Mouse (Mus musculus) mouse embryonic stem cell (cell line): ENCODE measurements around the gene Tfe3.

Experiments
- in situ Hi-C, 2 experiments: fragments of 300-500 bp; cut with MboI; formaldehyde crosslinking; loops; 1 replicate in 1 of 2; 3 replicates in 1 of 2; pipeline ENCODE4 v1.14.3; 2019 to 2020; ENCODE audit warnings: low sequenced_read_pairs in 2 of 2, low pct_unique_long_range_greater_than_20kb in 1 of 2, mixed read lengths in 1 of 2; ENCODE audit not compliant: unreplicated experiment in 1 of 2

Tfe3 gene

DNA sequence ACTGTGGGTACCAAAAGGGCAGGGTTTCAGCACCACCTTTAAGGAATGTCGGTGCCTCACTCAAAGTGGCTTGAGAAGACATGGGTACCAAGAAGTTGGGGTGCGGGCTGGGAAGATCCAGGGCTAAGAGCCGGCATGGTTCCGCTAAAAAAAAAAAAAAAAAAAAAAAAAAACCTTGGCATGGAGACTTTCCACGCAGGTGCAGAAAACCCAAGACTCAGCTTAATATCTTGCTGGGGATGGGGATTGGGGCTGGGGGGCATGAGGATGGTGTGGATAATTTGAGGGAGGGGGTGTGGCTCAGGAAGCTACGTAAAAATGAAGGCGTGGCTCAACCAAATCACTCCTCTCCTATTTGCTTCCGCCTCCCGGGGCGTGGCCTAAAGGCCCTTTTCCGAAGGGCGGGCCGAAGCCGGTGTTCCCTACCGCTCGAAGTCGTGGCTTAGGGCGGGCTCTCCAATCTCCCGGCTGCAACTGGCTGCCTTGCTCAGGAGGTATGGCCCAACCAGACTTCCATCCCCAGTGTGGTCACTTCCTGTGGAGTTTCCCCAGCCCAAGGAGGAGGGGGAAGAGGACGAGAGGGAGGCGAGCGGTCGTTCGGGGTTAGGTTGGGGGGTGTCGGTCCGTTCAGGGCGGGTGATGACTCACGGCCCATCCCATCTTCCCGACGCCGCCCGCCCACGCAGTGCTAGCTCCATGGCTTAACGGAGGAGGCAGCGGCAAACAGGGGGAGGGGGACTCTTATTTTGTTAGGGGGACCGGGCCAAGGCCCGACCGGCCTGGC is at the start of gene Tfe3:
Gene Tfe3 (plus strand): TSS at position 424 of the 784 bp plus-strand sequence.
- in situ Hi-C loops = no loop called here

DNA sequence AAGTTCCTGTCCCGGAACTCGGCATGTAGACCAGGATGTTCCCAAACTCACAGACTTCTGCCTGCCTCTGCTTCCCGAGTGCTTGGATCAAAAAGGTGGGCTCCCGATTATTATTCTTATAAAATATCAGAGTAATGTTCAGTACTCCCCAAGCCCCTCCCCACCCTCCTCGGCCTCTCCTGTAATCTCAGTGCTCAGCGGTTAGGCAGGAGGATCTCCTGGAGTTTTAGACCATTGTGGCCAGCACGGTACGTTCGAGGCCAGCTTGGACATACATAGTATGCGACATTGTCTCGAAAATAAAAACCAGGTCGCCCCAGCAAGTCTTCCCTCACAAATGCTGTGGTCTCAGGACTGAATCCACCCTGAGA is 48.6 kb upstream of the Tfe3 start:
- in situ Hi-C loops = loop anchor here in 1 of 2 experiments (25.0 kb wide), 1 partner anchor 251 kb away; no protein-coding TSS in a partner anchor

DNA sequence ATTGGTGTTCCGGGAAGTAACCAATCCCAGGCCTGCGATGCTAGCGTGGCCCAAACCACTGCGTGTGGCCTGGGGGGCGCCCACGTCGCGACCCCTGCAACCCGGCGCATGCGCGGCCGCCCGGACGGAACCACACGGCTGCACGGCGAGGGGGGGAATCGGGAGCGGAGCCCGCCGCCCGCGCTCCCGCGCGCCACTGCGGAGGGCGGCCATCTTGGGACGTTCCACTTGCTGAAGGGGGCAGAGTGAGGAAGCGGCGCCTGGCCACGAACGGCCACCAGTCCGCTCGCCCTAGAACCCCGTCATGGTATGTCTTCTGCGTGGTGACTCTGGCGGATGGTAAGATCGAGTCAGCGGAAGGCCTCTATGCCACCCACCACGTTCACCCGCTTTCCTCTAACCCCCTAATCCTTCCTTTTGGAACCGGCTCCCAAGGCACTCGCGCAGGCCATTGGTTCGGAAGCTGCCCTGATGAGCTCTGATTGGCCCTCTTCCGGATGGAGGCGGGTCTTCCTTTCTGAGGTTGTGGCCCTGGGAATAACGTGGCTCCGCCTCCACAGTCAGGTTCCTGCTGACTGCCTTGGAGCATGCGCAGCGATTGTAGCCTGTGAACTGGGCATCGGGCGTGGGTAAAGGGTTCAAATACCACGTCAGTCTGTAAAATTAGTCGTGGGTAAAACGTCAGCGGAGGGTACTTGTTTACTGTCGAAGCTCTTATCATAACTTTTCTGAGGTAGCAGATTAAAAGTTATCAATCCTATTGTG is 48.0 kb upstream of the Tfe3 start, which contains the start of gene Wdr45:
Gene Wdr45 (plus strand): TSS at position 199 of the 765 bp plus-strand sequence.
- in situ Hi-C loops = loop anchor here in 1 of 2 experiments (25.0 kb wide), 1 partner anchor 252 kb away; no protein-coding TSS in a partner anchor

DNA sequence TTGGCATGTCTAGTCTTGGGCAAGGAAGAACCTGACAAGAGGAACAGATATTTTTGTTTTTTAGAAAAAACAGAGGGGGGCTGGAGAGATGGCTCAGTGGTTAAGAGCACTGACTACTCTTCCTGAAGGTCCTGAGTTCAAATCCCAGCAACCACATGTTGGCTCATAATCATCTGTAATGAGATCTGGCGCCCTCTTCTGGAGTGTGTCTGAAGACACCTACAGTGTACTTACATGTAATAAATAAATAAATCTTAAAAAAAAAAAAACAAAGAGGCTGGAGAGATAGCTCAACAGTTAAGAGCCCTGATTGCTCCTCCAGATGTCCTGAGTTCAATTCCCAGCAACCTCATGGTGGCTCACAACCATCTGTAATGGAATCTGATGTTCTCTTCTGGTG is 46.3 kb upstream of the Tfe3 start:
- in situ Hi-C loops = loop anchor here in 1 of 2 experiments (25.0 kb wide), 1 partner anchor 254 kb away; no protein-coding TSS in a partner anchor

DNA sequence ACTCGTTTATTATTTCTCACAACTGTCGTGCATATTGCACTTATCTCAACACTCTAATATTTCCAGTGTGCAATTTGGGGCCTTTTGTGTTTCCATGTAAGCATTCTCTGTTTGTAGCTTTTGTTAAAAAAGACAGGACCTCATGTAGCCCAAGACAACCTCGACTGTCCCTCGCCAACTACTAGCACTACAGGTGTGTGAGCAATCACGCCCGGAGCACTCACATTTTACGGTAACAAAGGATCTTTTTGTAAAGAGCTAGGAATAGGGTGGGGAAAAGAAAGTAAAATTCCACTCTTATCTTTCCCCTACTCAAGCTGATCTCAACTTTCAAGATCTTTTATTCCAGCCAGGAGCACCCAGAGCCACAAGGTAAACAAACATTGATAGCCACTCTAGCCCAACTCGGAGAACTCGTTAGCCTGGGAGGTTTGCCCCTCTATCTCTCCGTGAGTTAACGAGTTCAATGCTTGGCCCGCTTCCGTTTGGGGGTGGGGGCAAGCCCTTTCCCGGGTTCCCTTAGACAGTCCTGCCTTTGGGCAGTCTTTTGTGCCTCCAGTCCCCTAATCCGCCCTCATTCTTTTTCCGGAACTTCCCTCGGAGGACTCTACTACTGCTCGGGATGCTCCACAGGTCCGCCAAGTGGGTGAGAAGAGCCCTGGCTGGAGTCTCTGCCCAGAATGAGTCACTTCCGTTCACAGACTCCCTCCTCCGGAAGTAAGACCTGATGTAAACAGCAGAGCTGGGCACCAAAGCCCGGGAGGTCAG is 40.7 kb upstream of the Tfe3 start, which contains the start of gene Gm45208:
Gene Gm45208 (plus strand): TSS at position 732 of the 768 bp plus-strand sequence.
- in situ Hi-C loops = loop anchor here in 1 of 2 experiments (25.0 kb wide), 1 partner anchor 259 kb away; no protein-coding TSS in a partner anchor

DNA sequence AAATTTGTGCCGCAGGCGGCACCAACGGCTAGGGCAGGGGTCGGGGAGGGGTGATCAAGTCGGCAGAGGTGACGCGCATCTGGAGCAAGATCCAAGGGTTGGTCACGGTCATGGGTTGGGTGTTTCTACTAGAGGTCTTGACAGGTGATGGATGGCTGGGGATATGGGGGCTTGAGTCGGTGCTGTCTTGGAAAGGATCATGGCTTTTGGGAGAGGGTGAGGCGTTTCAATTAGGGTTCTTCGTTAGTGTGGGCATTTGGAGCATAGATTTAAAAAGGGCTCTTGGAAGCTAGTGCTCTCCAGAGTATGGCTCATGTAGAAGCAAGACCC is 40.1 kb upstream of the Tfe3 start:
- in situ Hi-C loops = loop anchor here in 1 of 2 experiments (25.0 kb wide), 1 partner anchor 260 kb away; no protein-coding TSS in a partner anchor

DNA sequence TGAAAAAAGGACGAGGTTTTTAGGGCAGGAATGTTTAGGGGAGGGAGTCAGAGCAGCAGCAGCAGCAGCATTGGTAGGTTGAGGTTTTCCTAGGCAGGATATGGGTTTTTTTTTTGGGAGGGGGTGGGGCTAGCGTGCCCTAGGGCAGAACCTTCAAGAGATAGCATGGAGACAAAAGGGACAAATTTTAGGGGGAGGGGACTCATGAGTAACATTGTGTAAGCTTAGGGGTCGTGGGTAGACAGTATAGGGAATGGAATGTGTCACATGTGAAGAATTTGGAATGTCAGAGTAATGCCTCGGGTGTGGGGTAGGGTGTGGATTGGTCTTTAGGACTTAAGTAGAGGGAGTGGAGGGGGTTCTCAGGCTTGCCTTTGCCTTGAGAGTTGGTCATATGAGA is 39.7 kb upstream of the Tfe3 start:
- in situ Hi-C loops = loop anchor here in 1 of 2 experiments (25.0 kb wide), 1 partner anchor 260 kb away; no protein-coding TSS in a partner anchor

DNA sequence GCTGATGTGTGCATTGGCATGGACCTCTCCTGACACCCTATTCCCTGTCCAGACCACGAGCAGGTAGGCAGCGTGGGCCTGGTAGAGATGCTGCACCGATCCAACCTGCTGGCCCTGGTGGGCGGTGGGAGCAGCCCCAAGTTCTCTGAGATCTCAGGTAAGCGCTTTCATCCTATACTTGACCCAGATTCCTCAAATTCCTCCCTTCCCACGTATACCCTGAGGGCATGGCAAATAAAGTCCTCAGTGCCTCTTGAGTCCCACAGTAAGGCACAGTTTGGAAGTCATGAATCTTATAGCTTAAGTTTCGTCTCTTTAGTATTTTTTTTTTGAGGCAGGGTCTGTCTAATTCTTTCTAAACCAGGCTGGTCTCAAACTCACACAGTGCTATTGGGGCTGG is 38.2 kb upstream of the Tfe3 start:
- in situ Hi-C loops = loop anchor here in 1 of 2 experiments (25.0 kb wide), 1 partner anchor 262 kb away; no protein-coding TSS in a partner anchor

DNA sequence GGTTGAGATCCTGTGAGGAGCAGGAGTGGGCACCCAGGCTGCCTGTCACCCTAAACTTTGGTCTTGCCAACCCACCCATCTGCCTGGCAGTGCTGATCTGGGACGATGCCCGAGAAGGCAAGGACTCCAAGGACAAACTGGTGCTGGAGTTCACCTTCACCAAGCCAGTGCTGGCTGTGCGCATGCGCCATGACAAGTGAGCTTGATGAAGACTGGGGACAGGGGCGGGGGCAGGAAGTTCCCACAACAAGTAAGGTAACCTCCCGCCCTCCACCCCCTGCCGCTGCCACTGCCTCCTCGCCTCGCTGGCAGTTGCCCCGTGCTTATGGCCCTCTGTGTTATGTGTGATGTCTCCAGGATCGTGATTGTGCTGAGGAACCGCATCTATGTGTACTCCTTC is 36.5 kb upstream of the Tfe3 start:
- in situ Hi-C loops = no loop called here

DNA sequence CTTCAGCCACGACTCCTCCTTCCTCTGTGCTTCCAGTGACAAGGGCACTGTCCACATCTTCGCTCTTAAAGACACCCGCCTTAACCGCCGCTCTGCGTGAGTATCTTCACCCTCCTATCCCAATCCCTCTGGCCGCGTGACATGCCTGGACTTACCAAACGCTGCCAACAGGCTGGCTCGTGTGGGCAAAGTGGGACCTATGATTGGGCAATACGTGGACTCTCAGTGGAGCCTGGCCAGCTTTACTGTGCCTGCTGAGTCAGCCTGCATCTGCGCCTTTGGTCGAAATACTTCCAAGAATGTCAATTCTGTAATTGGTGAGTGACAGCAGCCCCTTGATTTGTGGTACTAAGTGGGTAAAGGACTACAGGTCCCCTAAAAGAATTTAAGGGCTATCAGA is 35.2 kb upstream of the Tfe3 start:
- in situ Hi-C loops = no loop called here

DNA sequence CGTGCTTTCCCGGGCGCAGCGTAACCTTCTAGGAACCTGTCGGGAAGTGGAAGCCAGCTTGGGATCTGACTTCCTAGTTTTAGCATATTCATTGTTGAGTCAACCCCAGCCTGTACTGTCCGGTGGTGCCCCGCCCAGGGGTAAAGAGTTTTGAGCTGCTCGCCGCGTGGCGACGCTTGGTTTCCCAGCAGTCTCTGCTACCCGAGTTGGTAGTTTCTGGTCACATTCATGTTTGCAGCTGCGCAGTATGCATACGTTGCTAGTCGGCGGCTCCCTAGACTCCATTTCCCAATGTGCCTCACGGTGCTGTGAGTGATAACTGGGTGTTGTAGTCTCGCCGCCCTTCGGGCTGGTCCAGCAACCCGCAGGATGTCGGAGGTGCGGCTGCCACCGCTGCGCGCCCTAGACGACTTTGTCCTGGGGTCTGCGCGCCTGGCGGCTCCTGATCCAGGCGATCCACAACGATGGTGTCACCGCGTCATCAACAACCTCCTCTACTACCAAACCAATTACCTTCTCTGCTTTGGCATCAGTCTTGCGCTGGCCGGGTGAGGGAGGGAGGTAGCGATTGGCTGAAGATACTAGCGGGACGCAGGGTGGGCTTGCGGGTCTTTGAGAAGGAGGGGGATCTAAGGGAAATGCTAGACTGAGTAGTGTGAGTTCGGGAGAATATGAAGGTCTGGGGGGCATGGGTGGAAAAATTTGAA is 34.0 kb upstream of the Tfe3 start, which contains the start of gene Praf2:
Gene Praf2 (plus strand): TSS at position 225 of the 707 bp plus-strand sequence.
- in situ Hi-C loops = no loop called here

DNA sequence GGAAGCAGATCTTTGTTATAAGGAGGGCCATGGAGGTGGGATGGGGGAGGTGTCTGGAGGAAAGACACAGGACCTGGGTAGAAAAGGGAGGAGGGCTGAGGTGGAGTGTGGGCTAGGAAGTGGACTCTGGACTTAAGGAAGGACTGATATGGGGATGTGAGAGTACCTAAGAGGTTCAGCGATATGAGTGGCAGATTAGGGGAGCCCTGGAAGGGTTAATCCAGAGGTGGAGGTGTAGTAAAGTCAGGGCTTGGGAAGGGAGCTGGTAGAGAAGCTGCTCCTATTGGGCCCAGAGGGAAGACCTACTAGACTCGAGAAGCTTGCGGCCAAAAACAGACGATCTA is 33.5 kb upstream of the Tfe3 start:
- in situ Hi-C loops = no loop called here

DNA sequence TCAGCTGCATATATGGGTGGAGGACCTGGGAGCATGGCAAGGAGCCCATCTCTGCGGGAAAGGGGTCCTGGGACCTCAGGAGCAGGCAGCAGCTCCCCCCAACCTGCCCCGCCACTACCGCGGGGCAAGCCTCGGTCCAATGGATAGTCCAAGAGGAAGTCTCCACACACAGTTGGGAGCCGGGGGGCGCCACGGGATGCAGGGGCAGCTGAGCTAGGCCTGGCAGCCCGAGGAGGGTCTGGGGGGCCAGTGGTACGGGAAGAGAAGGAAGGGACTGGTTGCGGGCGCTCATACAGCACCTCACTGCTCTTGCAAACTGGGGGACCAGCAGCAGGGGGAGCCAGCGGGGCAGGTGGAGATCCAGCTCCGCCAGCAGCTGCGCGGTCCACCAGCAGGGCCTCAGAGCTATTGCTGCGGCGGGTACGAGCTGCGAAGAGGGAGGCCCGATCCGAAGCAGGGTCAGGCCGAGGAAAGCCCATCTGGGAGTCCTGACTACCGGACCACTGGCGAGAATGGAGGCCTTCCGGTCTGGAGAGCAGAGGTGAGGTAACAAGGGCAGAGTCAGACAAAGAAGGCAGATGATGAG is 28.7 kb upstream of the Tfe3 start:
- in situ Hi-C loops = no loop called here

DNA sequence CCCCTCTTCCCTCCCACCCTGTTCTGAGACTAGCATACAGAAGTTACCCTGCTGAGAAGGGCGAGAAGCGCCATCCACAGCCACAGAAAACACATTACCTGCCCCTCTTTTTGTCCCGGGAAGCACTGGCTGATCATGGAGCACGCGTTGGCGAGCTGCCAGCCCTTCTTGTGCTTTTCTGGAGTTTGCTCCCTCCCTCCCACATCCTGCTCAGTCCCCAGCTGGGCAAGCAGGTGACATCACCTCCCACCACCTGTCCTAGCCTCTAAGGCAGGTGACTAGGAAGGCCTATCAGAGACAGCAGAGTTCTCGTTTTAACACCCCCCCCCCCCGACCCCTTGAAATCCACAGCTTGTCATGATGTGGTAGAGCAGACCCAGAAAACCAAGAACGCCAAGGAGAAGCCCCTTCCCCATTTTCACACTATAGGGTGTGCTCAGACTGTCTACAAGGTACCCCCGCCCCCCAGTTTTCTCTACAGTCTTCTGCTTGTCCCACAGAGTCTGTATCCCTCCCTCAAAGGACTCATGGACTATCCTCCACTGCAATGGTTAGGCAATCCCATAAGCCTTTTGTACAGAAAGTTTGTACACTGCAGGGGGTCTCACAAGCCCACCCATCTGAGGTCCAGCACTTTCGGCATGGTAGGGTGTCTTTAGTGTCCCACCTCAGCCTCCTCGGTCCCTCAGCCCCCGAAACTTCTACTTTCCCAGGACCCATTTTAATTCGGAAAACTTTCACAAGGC is 22.9 kb upstream of the Tfe3 start:
- in situ Hi-C loops = loop anchor here in 1 of 2 experiments (10.0 kb wide), 1 partner anchor 55 kb away; no protein-coding TSS in a partner anchor

DNA sequence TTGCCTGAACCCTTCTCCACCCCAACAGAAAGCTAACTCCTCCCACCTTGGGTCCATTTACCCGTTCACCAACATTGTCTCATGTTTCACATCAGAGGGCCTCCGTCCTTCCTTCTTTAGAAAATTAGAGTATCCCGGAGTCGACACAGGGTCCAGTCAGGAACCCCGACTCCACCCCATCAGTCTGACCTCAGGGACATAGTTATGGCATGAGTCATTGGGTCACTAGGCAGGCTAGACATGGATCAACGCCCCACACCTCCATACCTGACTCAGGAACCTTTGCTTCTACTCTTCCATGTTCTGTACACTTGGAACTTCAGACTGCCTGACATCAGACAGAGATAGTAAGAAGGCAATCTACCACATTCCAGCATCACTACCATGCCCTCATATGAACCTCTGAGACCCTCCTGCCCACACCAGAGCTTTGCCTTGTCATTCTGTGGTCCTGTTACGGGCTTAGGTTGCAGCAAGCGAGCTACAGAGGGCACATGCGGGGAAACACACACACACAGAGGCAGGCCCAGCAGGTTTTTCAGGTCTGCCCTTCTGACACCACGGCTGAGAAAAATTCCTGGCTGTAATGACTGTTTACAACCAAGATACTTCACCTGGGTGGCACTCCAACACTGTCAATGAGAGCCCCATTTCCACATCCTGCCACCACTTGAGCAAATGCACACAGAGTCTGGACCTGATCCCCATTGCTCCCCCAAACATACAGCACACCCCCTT is 22.1 kb upstream of the Tfe3 start:
- in situ Hi-C loops = loop anchor here in 1 of 2 experiments (10.0 kb wide), 1 partner anchor 55 kb away; no protein-coding TSS in a partner anchor

DNA sequence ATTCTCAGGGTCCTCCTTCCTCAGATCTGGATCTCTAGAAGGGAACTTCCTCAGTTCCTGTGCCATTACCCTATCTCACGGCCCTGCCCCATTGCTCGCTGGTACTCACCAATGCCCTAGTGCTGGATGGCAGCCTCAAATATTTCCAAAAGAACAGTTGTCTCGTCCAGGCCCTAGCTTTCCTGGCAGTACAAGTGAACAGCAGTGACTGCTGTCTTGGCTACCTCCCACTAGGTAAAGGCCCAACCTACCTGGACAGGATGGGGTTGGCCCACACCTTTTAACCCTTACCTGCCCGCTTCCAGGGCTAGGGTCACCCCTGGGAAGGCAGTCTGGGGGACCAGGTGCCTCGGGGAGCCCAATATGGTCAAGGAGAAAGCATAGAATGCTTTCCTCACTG is 21.3 kb upstream of the Tfe3 start:
- in situ Hi-C loops = loop anchor here in 1 of 2 experiments (10.0 kb wide), 1 partner anchor 54 kb away; no protein-coding TSS in a partner anchor
